Mouse (Mus musculus) ES-E14 (cell line): ENCODE results near the gene Kdm8. TPM values are rescaled to one million over a fixed set of nuclear protein-coding genes. Genes with fewer than 3 reads are reported as not detected.
"Not testable (repeated sequence)": the region's sequence is repeated elsewhere in the genome, so short reads cannot be mapped to it uniquely, and the experiment has no call there.

ENCODE experiments used
- DNase-seq: peaks from one replicate; pipeline ENCODE4 v3.0.0-alpha.2; 2013; ENCODE audit warnings: low read depth, low spot score
- H3K27ac ChIP-seq: 2 replicates; pipeline ENCODE4 v1.5.1; 2012; ENCODE audit warnings: low read depth, mild to moderate bottlenecking, low read length, moderate library complexity, mixed read lengths; ENCODE audit not compliant: poor library complexity, insufficient read depth, severe bottlenecking
- H3K36me3 ChIP-seq: 2 replicates; pipeline ENCODE4 v1.6.1; 2012; ENCODE audit warnings: mild to moderate bottlenecking, low read length, moderate library complexity, mixed read lengths; ENCODE audit not compliant: control insufficient read depth, poor library complexity, insufficient read depth, severe bottlenecking
- H3K4me1 ChIP-seq, 2 experiments: fragments of 150-350 bp in 1 of 2; sonication (generic) in 1 of 2; 2 replicates each; pipeline ENCODE4 v1.6.1; 2012; ENCODE audit warnings: low read length in 2 of 2, mild to moderate bottlenecking in 1 of 2, mixed read lengths in 1 of 2; ENCODE audit not compliant: control insufficient read depth in 2 of 2, insufficient read depth in 2 of 2, poor library complexity in 1 of 2
- H3K4me3 ChIP-seq, 2 experiments: fragments of 150-350 bp in 1 of 2; sonication (generic) in 1 of 2; 2 replicates each; pipeline ENCODE4 v1.5.1; 2012; ENCODE audit warnings: low read length in 2 of 2, low read depth in 1 of 2, mild to moderate bottlenecking in 1 of 2, mixed read lengths in 1 of 2; ENCODE audit not compliant: insufficient read depth in 1 of 2, poor library complexity in 1 of 2, severe bottlenecking in 1 of 2
- H3K9ac ChIP-seq: 2 replicates; pipeline ENCODE4 v1.6.1; 2012; ENCODE audit warnings: low read depth, mild to moderate bottlenecking, low read length, mixed read lengths; ENCODE audit not compliant: poor library complexity, insufficient read depth, severe bottlenecking
- H3K9me3 ChIP-seq: fragments of 150-350 bp; sonication (generic); 2 replicates; pipeline ENCODE4 v1.6.1; 2012; ENCODE audit warnings: low read depth, mild to moderate bottlenecking, low read length; ENCODE audit not compliant: control insufficient read depth, insufficient read depth
- CHD2 ChIP-seq: IDR thresholded peaks from 2 replicates; pipeline ENCODE4 v1.6.1; 2014; ENCODE audit warnings: mild to moderate bottlenecking, low read depth, low read length, inconsistent platforms
- HCFC1 ChIP-seq: IDR thresholded peaks from 2 replicates; pipeline ENCODE4 v1.6.1; 2012; ENCODE audit warnings: low read length, inconsistent platforms, borderline replicate concordance; ENCODE audit not compliant: insufficient read depth
- MAFK ChIP-seq: IDR thresholded peaks from 2 replicates; pipeline ENCODE4 v1.6.1; 2014; ENCODE audit warnings: mild to moderate bottlenecking, low read depth, low read length, inconsistent platforms; ENCODE audit not compliant: insufficient read depth
- ZC3H11A ChIP-seq: IDR thresholded peaks from 2 replicates; pipeline ENCODE4 v1.6.1; 2012; ENCODE audit warnings: low read depth, mild to moderate bottlenecking, inconsistent platforms, low read length, borderline replicate concordance
- ZNF384 ChIP-seq: IDR thresholded peaks from 2 replicates; pipeline ENCODE4 v1.6.1; 2012; ENCODE audit warnings: low read depth, low read length, inconsistent platforms
- in situ Hi-C, 2 experiments: fragments of 600-800 bp; cut with MboI; formaldehyde crosslinking; loops; one replicate each; pipeline ENCODE4 v1.15.1; 2025; ENCODE audit warnings: low sequenced_read_pairs in 2 of 2, inconsistent platforms in 1 of 2; ENCODE audit not compliant: unreplicated experiment in 2 of 2
- total RNA-seq: library from RNA; depleted of rRNA; stranded (reverse); fragments of 300-350 nt; gene quantifications from 2 replicates; pipeline ENCODE4 v1.2.3, GENCODE M21; 2012

The Kdm8 gene
- total RNA-seq, 1 experiment: 6.7 TPM

DNA sequence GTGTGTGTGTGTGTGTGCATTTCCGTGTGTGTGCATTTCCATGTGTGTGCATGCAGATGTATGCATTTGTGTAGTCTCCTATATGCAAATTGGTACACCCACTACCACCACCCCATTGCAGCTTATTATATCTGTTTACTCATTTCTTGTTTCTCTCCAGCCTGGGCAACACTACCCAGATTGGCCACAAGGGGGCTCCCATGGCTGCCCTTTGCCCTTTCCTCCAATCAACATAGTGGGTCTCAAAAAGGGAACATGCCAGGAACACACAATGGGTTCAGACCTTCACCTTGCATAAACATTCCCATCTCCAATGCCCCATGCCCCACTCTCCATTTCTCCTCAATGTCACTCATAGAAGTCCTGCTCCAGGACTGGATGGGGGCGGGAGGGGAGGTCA, 24.3 kb upstream of the Kdm8 start:
- TF ChIP-seq MAFK (no peak), ZC3H11A (0 out of 2 replicates have a peak, but pooled peaks have one; percentile 22), CHD2 (no peak)
- no peak overlapping the region for H3K9ac ChIP-seq
- no peaks in the 10 kb centered on the region for H3K36me3 ChIP-seq
- H3K4me3 ChIP-seq: no peak overlapping the region
- H3K9me3 ChIP-seq: no peaks in the 10 kb centered on the region
- in situ Hi-C loops: no loop called here
- H3K4me1 ChIP-seq: peaks cover 7 to 13% of the 10 kb centered on the region in 2 experiments
- H3K27ac ChIP-seq: no peak overlapping the region
- DNase-seq: peak; percentile 55

DNA sequence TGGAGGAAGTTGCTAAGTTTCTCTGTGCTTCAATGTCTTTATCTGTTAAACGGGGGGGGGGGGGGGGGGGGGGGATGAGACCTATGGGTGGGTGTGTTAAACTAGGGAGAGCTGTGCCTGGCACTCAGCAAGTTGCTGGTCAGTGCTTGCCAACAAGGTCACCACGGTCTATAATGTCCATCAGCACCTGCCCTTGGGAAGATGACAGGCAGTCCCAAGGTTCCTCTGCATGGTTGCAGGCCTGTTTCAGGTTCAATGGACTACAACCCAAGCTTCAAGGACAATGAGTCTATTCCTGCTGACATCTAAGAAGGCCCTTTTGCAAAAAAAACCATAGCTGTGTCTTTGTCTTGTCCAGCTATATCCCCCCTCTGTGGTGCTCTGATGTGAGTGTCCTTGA, 22.6 kb upstream of the Kdm8 start:
- TF ChIP-seq ZC3H11A (no peak), ZNF384 (no peak), MAFK (no peak), CHD2 (no peak), HCFC1 (no peak)
- Histone ChIP-seq H3K4me1 (peaks cover 3 to 11% of the 10 kb centered on the region in 2 experiments), H3K4me3 (no peak overlapping the region), H3K27ac (no peak overlapping the region), H3K9ac (no peak overlapping the region), H3K9me3 (no peaks in the 10 kb centered on the region), H3K36me3 (no peaks in the 10 kb centered on the region)
- DNase-seq: no peak
- in situ Hi-C loops: no loop called here

DNA sequence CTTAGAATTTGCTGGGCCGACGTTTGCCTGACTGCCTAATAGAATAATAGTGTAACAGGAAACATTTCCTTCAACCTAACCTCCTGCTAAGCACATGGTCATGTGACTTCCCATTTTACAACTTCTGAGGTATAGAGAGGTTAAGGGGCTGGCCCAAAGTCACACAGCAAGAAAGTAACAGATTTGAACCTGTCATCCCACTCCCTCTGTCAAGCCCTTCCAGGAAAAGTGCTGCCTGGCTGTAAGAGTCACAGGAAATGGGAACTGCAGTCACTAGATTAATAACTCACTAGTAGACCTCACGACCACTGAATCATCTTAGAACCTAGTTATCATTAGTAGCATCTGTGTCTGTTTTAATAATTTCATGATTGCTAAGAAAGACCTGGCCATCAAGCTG, 21.4 kb upstream of the Kdm8 start:
- H3K9me3 ChIP-seq: no peaks in the 10 kb centered on the region
- TF ChIP-seq MAFK (no peak), HCFC1 (no peak), ZC3H11A (no peak), CHD2 (no peak), ZNF384 (no peak)
- no peak overlapping the region for H3K9ac ChIP-seq
- in situ Hi-C loops: no loop called here
- no peaks in the 10 kb centered on the region for H3K36me3 ChIP-seq
- no peak overlapping the region for H3K4me3 ChIP-seq
- DNase-seq: no peak
- H3K4me1 ChIP-seq: peaks cover 3 to 8% of the 10 kb centered on the region in 2 experiments
- H3K27ac ChIP-seq: no peak overlapping the region

DNA sequence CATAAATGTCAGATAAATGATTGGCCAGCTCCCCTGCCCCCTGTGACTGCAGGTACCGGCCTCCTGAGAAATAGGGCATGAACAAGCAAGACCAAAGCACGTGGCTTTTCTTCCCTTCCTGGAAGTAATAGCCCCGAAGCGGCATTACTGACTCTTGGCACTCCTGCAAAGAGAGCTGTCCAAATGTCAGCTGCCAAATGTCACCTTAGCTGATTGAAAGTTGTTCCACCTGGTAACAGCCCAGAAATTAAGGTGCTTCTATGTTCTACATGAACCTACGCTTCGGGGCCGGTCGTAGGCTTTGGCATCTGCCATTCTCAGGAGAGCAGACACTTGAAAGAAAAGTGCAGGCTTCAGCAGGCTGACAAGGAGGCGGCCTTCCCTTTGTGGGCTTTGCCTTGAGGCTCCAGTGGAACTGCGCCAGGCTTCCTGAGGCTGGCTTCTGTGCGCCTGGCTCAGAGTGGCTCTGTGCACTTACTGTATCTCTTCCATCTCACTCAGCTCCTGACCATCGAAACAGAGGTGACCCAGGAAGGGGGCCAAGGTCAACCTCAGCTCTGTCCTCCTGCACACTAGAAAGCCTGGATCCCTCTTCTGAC, 16.9 kb upstream of the Kdm8 start:
- H3K27ac ChIP-seq: no peak overlapping the region
- DNase-seq: no peak
- no peaks in the 10 kb centered on the region for H3K4me1 ChIP-seq
- H3K9ac ChIP-seq: no peak overlapping the region
- no peak overlapping the region for H3K4me3 ChIP-seq
- no peaks in the 10 kb centered on the region for H3K9me3 ChIP-seq
- H3K36me3 ChIP-seq: no peaks in the 10 kb centered on the region
- no peak for TF ChIP-seq ZC3H11A
- no peak for TF ChIP-seq HCFC1
- TF ChIP-seq CHD2: no peak
- TF ChIP-seq ZNF384: no peak
- TF ChIP-seq MAFK: no peak
- in situ Hi-C loops: no loop called here

DNA sequence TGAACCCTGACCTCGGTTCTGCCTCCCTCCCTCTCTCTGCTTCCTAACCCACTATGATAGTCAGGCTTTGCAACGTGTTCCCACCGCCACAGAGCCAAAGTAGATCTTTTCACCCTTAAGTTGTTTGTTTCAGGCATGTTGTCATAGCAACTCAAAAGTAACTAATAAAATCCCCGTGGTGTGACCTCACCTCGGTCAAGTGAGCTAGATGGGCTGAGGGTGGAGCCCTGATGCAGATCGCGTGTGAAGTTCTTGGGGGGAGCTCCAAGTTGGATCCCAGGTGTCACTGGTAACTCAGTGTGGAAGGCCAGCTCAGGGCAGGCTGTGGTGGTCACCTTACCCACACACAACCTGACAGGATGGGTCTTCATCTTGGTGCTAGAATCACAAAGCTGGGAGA, 16.1 kb upstream of the Kdm8 start:
- no peak for TF ChIP-seq HCFC1
- TF ChIP-seq ZC3H11A: no peak
- no peak for TF ChIP-seq CHD2
- no peak for TF ChIP-seq MAFK
- TF ChIP-seq ZNF384: no peak
- Histone ChIP-seq H3K36me3 (no peaks in the 10 kb centered on the region), H3K9me3 (no peaks in the 10 kb centered on the region), H3K27ac (no peak overlapping the region), H3K4me3 (no peak overlapping the region), H3K4me1 (no peaks in the 10 kb centered on the region), H3K9ac (no peak overlapping the region)
- in situ Hi-C loops: no loop called here
- no peak for DNase-seq

DNA sequence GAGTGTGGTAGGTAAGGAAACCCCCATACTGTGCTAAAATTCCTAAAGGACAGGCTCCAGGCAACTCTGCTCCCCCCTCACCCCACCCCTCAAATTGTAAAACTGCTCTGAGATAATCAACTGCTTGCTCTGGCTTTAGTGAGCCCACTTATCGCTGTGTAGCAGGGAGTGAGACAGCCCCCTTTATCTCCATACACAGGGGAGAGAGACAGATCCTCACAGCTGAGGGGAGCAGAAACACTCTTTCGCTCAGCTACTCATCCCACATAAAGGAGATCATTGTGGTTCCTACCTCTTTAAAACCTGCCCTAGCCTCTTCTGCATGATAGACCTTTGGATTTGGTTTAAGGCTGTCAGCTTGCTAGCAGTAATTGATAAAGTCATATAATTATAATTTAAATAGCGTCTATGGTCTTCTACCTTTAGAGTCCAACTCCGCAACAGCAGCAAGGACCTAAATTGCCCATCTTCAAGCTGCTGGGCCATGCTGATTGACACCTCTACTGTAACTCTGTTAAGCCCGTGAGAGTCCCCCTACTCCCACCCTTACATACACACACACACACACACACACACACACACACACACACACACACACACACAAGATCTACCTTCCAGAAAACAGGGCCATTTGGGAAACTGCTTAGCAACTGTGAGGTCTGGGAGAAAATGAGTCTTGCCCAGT, 15.5 kb upstream of the Kdm8 start:
- H3K9ac ChIP-seq, H3K27ac ChIP-seq, H3K9me3 ChIP-seq, H3K4me3 ChIP-seq, H3K4me1 ChIP-seq, in situ Hi-C loops, H3K36me3 ChIP-seq, DNase-seq: not testable (repeated sequence)
